Mouse (Mus musculus): Measurements from ENCODE around the gene Zbbx.
A peak's percentile ranks its signal among the peaks of the same experiment; 100 is the strongest.

Zbbx gene

GRCm38 (mm10) chr3:75164838-75165496, at the start of gene Zbbx:
TSS of gene Zbbx (minus strand) at chr3:75165034.
- DNase-seq (ENCODE audit: low read depth, low spot score), result no peak

GRCm38 (mm10) chr3:75202808-75203503, 38.1 kb upstream of the Zbbx start:
- peak; percentile 3 for DNase-seq (ENCODE audit: low read depth, low spot score)

GRCm38 (mm10) chr3:75182606-75183005, 17.8 kb upstream of the Zbbx start:
- no peak for DNase-seq (ENCODE audit: low read depth, low spot score)

- no peak for DNase-seq (ENCODE audit: low read depth, low spot score)
Measured at GRCm38 (mm10) chr3:75141876-75142275, 23.0 kb downstream of the Zbbx start.

GRCm38 (mm10) chr3:75104867-75105266, 60.0 kb downstream of the Zbbx start:
- DNase-seq (ENCODE audit: low read depth, low spot score), result no peak

- DNase-seq (ENCODE audit: low read depth, low spot score), result no peak
Measured at GRCm38 (mm10) chr3:75085762-75086161, 79.1 kb downstream of the Zbbx start.

GRCm38 (mm10) chr3:75078906-75079305, 85.9 kb downstream of the Zbbx start:
- DNase-seq (ENCODE audit: low read depth, low spot score), result no peak

- DNase-seq (ENCODE audit: low read depth, low spot score), result no peak
Measured at GRCm38 (mm10) chr3:75009701-75010100, 155.1 kb downstream of the Zbbx start.

Measured in c-Kit-negative CD71-positive TER-119-positive erythroid progenitor cells, embryonic 14.5 days (primary cell).